Mouse (Mus musculus) bone marrow macrophage, adult 2 months (primary cell): ENCODE measurements around the gene Snapc4.

Source experiments
- CTCF ChIP-seq: IDR thresholded peaks from 2 replicates; pipeline ENCODE4 v1.5.1; 2012; ENCODE audit warnings: low read depth, mild to moderate bottlenecking, low read length, moderate library complexity
- POLR2A ChIP-seq: IDR thresholded peaks from 2 replicates; pipeline ENCODE4 v1.6.1; 2012; ENCODE audit warnings: mild to moderate bottlenecking, low read depth, low read length, borderline replicate concordance

DNA sequence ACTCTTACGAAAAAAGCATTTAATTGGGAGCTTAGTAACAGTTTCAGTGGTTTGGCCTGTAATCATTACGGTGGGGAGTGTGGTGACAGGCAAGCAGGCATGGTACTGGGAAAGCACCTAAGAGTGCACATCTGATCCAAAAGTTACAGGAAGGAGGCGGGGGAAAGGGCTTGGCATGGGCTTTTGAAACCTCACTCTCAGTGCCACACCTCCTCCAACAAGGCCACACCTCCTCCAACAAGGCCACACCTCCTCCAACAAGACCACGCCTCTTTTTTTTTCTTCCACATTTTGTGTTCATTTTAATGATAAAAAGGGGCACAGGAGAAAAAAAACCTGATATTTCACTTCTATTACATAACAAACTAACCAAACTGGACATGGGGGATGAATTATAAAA lies 52.6 kb downstream of the Snapc4 start:
- TF ChIP-seq CTCF (no peak), POLR2A (no peak)
